Mouse (Mus musculus): ENCODE data around the gene 2510039O18Rik. TPM values are rescaled to one million over a fixed set of nuclear protein-coding genes. Genes with fewer than 3 reads are reported as not detected.

The 2510039O18Rik gene
- 10 to 100 TPM; 31.0 to 31.7 TPM for total RNA-seq (2021)

DNA sequence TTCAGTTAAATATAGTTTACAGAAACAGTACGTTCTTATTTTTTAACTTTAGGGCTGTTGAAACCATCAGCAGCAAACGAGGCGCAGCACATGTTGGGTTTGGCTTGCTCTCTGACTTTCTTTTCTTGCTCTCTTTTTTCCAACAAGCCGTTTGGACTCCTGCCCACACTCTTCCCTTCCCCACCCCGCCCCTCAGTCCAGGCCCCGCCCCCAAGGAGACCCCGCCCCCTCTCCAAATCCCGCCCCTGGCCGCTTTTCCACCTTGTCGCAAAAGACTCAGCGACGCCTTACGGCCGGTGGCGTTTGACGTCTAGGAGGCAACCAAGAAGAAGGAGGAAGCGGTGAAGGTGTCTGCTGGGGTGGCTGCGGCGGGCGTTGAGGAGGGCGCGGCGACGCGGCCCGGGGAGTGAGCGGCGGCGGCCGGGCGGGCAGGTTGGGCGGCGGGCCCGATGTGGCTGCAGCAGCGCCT, at the start of gene 2510039O18Rik:
Gene 2510039O18Rik, plus strand, starts transcription at position 320 of the 469 bp plus-strand sequence.
- intact Hi-C loops (cut with DNase I): no loop called here
- DNase-seq: peak; percentile 92

GRCm38 (mm10) chr4:147895815-147896330, 44.8 kb upstream of the 2510039O18Rik start:
- no peak for DNase-seq
- intact Hi-C loops (cut with DNase I): no loop called here

- no peak for DNase-seq
- intact Hi-C loops (cut with DNase I): no loop called here
These were observed 44.3 kb upstream of the 2510039O18Rik start for GRCm38 (mm10) chr4:147896411-147896810.

DNA sequence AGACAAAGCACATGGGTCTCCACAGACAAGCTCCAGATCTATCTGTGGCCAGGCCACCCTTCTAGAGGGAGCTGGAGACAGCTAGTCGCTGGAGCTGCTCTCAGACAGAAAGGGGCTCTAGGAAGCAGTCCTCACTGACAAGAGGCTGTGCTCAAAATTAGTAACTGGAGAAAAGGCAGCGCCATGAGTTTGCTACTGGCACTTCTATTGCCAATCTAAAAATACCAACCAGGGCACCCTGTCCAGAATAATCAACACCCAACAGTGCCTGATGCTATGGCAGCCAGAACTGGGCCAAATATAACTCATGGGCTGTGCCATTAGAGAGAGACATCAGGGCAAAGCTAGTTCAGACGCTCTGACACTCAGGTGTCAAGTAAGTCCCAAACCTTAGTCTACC, 43.3 kb upstream of the 2510039O18Rik start:
- no peak for DNase-seq
- intact Hi-C loops (cut with DNase I): no loop called here

- intact Hi-C loops (cut with DNase I): no loop called here
- no peak for DNase-seq
These were observed 40.2 kb upstream of the 2510039O18Rik start for GRCm38 (mm10) chr4:147900452-147900851.

GRCm38 (mm10) chr4:147902906-147903500, 37.7 kb upstream of the 2510039O18Rik start:
- intact Hi-C loops (cut with DNase I): no loop called here
- DNase-seq: no peak

DNA sequence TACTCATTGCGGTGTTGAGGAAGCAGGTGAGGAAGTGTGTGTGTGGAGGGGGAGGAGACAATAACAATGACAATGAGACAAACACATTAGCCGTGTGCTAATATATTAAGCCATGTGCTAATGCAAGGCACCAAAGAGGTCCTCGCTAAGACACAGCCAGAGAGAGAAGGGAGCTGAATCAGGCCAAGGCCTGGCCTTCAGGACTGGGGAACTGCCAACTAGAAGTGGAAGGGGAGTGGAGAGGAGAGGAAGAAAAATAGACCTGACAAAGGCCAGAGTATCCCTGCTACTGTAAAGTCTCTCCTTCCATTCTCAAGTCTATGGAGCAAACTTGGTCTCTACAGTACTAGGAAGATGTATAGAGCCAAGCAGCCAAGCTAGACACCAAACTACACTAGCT, 37.1 kb upstream of the 2510039O18Rik start:
- intact Hi-C loops (cut with DNase I): no loop called here

GRCm38 (mm10) chr4:147904313-147905089, 36.2 kb upstream of the 2510039O18Rik start, which contains the start of gene Mfn2:
Gene Mfn2, minus strand, starts transcription at chr4:147904704.
- intact Hi-C loops (cut with DNase I): no loop called here
- DNase-seq: peak; percentile 92

More for the DNA sequence above, 37.1 kb upstream of the 2510039O18Rik start:
- no peak for DNase-seq

DNA sequence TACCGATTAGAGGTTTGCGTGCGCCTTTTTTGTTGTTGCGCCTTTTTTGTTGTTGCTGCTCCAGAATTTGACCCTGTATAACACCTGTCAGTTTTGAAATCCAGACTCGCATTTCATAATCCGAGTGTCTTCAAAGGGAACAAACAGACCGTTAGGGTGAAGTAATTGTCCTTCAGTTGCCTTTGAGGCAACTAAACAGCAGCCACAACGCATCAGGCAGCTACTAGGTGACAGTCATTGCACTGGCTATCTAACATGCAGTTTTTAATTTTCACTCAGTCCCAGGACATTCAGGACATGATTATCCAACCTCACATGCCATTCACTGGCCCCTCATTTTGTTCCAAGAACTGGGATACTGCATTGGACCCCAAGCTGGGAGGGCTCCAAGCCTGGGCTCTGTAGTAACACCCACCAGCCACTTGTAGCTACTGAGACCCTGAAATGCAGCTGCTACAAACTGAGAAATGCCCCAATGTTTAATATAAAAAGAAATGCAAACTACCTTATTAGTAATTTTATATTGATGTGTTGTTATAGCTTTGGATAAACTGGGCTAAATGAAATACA, 35.5 kb upstream of the 2510039O18Rik start:
- intact Hi-C loops (cut with DNase I): no loop called here

DNA sequence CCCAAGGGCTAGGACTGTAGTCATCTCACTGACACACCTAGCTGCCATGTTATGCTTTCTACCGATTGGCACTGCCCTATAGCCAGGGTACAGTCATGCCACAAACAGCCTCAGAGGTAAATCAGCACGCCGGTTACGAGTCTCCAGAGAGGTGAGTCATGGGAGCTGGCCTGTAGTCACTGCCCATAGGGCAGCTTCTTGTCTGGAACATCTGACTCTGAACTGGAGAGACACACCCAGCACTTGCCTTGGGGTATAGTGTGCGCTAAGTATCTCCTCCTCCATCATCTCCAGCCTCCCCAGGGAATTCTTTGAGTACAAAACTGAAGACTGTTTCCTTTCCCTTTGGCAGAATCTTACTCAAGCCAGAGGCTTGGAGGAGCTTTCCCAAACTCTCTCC, 34.5 kb upstream of the 2510039O18Rik start:
- intact Hi-C loops (cut with DNase I): no loop called here
- no peak for DNase-seq

More for the DNA sequence above, 35.5 kb upstream of the 2510039O18Rik start:
- no peak for DNase-seq

DNA sequence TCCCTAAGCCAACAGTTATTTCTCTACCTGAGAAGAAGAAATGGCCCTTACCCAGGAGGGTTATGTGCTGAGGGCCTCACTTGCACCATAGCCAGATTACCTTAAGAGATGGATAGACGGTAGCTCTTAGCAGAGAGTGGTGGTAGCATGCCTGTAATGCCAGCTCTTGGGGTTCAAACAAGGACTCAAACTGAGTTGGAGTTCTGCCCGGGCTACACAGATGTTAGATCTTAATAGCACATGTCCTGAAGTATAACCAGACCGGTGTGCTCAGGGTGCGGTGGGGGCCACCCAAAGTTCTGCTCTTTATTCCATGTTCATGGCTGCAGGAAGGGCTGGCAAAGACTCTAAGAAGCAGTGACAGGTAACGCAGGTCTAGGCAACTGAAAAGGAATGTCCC, 31.2 kb upstream of the 2510039O18Rik start:
- intact Hi-C loops (cut with DNase I): no loop called here
- DNase-seq: no peak

DNA sequence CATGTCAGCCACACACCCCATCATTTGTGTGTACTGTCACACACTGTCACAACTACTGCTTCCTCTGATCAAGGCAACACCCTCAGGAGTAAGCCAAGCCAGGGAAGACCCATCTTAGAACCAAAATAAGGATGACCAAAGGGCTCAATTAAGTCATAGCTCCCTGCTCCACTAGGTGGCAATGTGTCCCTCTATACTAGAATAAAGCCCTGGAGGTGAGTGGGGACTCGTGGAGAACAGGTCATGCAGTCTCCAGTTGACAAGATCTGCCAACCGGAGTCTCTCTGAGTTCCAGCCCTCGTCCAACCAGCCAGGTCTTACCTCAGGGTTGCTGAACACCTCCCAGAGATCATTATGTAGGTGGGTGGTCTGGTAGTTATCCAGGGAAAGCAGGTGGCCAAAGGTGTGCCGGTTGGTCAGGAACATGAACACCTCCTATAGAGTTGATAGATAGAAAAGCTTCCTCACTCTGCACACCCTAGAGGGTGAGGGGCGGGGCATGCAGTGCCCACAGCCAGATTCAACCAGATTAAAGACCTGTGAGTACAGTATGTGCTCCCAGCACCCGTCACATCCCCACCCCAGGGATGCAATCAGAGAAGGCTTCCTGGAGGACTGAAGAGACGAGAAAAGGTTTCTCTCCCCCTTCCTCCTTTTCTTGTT, 22.1 kb upstream of the 2510039O18Rik start:
- peak; percentile 51 for DNase-seq
- intact Hi-C loops (cut with DNase I): no loop called here

- intact Hi-C loops (cut with DNase I): no loop called here
- DNase-seq: no peak
These were observed 19.7 kb upstream of the 2510039O18Rik start for GRCm38 (mm10) chr4:147920973-147921372.

GRCm38 (mm10) chr4:147922341-147922740, 18.4 kb upstream of the 2510039O18Rik start:
- DNase-seq: no peak
- intact Hi-C loops (cut with DNase I): no loop called here

DNA sequence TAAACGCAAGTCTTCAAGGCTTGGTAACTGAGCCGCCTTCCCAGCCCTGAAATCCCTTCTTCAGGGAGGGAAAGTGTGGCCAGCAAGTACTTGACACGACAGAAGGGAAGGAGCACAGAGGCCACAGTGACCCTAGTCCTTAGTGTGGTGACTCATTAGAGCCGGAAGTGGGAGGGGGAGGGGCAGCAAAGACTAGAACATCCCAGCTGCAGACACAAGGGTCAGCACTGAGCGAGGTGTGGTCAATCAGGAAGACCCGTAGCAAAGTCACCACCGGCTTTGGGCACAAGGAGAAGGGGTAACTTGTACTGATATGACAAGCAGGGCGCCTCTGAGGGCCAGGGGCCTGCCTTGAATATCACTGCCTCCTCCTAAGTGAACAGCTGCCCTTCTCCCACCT, 13.0 kb upstream of the 2510039O18Rik start:
- DNase-seq: no peak
- intact Hi-C loops (cut with DNase I): no loop called here

DNA sequence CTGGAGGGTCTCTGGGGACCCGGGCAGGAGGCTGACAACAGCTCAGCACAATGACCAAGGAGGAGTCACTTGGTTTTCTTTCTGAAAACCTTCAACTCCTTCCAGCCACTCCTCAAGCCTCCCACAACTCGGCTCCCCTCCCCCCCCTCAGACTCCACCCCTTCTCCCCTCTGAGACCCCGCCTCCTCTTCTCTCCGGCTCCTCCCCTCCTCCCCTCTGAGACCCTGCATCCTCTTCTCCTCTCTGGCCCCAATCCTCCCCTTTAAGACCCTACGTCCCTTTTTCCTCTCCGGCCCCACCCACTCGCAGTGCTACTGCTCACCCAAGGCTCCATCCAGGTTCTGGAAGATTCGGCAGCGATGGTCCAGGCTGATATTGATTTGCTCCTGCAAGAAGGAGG, 12.6 kb upstream of the 2510039O18Rik start:
- intact Hi-C loops (cut with DNase I): no loop called here

GRCm38 (mm10) chr4:147928540-147928939, 12.2 kb upstream of the 2510039O18Rik start:
- intact Hi-C loops (cut with DNase I): no loop called here
- DNase-seq: no peak

More for the DNA sequence above, 12.6 kb upstream of the 2510039O18Rik start:
- no peak for DNase-seq

DNA sequence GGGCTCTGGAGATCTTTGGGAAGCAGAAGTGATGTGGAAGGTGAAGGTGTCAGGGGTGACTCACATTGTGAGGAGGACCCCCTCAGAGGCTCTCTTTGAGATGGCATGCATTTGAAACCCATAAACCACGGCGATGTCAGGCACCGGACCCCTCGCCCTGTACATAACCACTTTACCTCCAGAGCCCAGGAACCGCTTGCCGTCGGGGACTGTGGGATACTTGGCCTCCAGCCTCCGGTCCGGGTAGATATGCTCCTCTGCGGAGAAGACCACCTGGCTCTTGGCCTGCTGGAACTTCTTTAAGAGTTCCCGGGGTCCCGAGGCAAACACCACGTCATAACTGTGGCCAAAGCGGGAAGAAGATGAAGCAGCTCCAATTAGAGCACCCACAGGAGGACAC, 9.7 kb upstream of the 2510039O18Rik start:
- intact Hi-C loops (cut with DNase I): no loop called here

GRCm38 (mm10) chr4:147934134-147934533, 6.6 kb upstream of the 2510039O18Rik start:
- intact Hi-C loops (cut with DNase I): no loop called here
- DNase-seq: no peak

More for the DNA sequence above, 9.7 kb upstream of the 2510039O18Rik start:
- DNase-seq: no peak

DNA sequence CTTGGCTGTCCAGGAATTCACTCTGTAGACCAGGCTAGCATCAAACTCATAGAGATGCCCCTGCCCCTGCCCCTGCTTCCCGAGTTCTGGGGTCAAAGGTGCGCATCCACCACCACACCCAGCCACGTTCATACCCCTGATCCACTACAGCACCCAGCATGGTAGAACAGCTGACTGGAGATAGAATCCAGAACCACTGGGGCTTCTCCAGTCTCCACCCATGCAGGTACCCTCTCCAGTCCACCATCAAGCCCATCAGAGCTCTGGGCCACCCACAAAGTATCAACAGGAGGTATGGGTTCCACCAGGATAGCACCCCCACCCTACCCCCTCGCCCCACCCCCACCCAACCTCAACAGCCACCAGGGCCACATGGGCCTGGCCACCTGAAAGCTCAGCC, 6.1 kb upstream of the 2510039O18Rik start:
- intact Hi-C loops (cut with DNase I): no loop called here
- no peak for DNase-seq

DNA sequence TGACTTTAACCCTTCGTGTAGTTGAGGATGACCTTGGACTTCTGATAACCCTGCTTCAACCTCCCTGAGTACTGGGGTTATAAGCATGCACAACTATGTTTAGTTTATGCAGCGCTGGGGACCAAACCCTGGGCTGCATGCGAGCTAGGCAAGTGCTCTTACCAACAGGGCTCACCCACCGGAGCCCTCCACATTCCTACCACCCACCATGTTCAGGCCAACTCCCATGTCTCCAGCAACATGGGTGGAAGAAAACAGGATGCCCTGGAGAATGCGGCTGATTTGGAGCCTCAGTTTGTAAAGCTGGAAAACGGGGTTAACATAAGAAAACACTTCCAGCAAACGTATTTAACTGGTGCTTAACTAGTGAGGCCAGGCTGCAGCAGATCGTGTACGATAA, 4.8 kb upstream of the 2510039O18Rik start:
- no peak for DNase-seq
- intact Hi-C loops (cut with DNase I): no loop called here

Measured in left cerebral cortex, postnatal 4 days (tissue).